Mouse (Mus musculus): ENCODE results near the gene Vps13c.

Vps13c gene

DNA sequence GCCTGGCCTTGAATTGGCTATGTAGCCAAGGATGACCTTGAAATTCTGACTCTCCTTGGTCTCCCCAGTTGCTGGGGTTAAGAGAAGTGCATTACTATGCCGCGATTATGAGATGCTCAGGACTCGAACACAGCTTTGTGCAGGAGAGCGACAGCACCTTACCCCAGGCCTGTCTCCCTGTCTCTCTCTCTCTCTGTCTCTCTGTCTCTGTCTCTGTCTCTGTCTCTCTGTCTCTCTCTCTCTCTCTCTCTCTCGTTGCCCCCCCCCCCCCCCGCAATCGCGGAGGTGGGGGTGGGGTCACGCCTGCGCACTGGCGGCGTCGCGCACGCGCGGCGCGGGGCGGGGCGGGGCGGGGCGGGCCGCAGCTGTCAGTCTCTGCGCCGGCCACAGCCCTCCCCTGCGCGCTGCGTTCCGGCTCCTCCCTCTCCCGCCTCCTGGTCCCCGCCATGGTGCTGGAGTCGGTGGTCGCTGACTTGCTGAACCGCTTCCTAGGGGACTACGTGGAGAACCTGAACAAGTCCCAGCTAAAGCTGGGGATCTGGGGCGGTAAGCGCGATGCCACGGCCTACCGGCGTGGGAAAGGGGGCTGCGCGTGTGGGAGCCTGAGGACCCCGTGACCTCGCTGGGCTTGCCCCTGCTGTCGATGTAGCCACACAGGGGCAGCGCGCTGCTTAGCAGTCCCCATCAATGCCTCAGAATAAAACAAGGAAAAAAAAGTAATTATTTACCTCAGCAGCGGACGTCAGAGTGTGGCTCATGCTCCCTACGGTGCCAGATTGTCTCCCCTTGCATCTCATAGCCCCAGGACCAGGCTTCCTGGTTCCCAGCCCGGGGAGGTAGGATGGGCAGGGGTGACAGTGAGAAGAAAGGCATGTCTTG, at the start of gene Vps13c:
Gene Vps13c (plus strand): TSS at position 416 of the 879 bp plus-strand sequence.
- DNase-seq, result peak; percentile 78

DNA sequence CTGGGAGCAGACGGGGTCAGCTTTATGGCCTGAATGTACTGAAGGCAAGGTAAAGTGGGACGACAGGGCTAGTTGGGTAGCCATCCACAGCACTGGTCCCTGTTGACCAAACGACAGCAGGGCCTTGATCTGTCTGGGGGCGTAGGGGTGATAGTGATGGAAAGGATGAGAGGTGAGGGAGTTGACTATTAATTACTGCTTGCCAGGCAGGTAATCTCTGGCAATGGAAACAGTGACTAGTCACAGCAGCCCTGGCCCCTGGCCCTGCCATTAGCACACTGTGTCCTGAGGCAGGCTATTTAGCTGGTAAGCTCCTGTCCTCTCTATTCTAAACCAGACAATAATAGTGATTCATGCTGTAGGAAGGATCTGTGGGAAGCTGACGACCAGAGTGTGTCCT, 47.8 kb upstream of the Vps13c start:
- DNase-seq, result no peak

DNA sequence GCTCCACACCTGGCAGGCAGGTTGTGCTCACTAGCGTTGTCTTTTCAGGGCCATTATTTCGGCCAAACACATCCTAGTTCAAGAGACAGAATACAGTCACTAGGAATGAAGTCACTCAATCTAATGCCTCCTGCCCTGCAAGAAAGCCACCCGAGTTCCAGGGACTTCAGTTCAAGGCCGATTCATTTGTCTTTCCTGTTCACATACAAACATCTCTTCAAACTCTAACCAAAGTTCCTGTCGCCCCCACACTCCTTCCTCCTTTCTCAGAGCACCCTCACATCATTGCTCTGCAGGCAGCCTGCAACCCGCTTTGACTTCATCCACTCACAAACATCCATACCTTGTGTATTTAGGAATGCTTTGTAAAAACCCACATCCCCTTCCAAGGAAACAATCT, 46.7 kb upstream of the Vps13c start:
- no peak for DNase-seq

DNA sequence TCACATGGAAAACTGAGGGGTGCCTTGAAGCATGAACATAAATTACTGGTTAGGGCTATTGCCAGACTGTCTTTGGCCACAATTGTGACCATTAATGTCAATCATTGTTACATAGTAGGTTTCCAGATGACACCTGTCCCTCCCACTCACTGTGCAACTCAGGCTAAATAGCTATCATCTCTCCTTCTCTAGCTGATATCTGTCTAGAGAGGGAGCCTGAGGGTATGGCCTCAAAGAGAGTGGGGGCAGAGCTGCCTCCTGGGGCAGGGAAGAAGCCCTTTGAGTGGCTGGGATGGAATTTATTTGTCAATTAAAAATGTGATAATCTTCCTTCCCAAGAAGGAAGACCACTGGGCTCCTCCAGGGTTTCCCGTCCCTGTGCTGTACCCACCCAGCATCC, 46.0 kb upstream of the Vps13c start:
- DNase-seq, result no peak

DNA sequence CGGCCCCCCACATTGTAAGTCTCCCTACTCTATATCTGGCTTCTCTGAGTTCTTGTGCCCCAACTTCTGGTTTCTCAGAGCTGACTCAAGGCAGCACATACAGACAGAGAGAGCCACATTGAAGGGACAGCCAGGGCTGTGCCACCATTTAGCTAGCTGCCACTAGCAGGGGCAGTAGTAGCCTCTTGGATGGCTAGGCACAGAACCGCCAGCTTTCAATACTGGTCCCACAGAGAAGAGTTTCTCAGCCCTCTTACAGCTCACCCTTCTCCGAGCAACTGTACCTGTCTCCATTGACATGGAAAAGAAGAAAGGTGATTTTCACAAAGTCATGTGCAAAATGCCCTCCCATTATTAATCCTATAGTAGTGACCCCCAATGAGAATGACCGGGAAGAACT, 45.5 kb upstream of the Vps13c start:
- no peak for DNase-seq

DNA sequence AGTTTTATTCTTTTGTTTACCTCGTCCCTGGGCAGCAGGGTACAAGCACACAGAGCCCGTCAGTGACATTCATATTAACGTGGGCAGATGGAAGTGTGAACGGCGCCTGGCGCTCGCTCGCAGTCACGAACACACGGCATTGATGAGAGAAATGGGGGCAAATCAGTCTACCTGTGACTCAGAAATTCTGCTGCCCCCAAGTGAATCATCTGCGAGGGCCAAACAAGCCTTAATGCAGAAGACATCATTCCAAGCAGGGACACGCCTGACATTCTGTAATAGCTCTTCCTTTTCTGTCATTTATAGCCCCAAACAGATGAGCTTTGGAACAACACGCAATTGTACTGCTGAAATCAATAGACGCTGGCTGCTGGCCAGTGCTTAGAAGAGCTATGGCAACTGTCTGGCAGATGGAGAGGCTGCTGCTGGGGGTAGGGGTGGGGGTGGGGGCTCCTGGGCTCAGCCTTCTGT, 45.0 kb upstream of the Vps13c start:
- no peak for DNase-seq

DNA sequence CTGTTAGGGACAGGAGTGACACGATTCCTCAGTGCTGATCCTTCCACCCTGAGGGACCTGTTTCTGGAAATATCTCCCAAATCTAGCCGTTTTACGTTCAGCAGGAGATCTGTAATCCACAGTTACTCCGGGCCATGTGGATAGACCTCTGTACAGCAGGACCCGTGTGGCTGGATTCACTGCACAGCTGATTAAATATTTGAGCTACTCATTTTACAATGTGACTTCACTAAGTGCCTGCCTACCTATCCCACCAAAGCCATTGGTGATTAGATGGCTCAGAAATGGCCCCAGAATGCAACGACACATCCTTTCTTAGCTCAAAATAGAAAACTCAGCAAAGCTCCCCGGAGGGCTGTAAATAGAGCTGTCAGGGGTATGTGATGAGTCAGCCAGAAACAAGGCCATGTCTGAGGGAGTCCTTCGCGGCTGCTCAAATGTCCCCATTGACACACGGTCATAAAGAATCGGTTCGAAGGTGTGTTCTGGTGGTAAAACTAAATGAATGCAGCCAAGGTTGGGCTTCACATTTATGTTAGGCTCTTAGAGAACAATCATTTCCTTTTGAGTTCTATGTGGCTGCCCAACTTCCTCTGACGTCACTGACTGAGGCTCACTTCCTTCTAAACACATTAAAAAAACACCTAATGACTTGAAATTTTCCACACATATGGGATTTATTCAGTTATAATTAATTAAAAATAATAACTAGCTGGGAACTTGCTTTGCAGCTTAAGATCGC, 40.9 kb upstream of the Vps13c start:
- no peak for DNase-seq

DNA sequence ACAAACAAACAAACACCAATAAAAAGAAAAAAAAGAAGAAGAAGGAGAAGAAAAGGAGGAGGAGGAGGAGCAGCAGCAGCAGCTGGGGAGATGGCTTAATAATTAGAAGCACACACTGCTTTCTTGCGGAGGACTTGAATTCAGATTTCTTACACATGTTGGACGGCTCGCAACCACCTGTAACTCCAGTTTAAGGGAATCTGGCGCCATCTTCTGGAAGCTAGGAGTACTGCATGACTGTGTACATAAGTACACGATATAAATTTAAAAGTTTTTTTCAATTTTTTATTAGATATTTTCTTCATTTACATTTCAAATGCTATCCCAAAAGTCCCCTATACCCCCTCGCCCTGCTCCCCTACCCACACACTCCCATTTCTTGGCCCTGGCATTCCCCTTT, 38.0 kb upstream of the Vps13c start:
- peak; percentile 68 for DNase-seq

DNA sequence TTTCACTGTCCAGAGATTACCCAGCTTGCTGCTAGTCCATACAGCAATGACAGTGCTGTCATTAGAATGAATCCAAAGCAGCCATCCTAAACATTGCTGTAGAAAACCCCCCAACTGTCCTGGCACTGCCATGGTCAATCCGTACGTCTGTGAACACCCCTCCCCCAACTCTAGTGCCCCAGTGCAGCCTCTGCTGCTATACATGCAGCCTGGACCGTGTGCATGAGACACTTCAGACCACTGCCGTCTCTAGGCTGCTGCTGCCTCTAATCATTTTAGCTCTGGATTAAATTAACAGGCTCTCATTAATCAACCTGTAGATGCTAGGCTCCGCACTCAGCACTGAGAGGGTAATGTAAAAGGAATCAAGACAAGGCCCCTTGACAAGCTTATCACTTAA, 33.2 kb upstream of the Vps13c start:
- no peak for DNase-seq

DNA sequence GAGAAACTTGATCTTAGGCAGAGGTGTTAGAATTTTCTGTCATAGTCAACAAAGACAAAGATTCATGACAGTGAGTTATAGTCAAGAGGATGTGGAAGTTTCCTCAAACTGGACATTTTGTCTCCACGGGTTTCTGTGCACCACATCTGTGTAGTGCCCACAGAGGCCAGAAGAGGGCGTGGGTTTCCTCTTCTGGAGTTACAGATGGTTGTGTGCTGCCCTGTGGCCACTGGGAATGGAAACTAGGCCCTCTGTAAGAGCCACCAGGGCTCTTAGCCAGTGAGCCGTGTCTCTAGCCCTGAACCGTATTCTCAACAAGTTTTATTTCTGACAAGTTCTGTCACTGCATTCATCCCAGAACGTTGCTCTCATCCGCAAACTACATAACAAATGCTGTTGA, 29.7 kb upstream of the Vps13c start:
- DNase-seq, result no peak

DNA sequence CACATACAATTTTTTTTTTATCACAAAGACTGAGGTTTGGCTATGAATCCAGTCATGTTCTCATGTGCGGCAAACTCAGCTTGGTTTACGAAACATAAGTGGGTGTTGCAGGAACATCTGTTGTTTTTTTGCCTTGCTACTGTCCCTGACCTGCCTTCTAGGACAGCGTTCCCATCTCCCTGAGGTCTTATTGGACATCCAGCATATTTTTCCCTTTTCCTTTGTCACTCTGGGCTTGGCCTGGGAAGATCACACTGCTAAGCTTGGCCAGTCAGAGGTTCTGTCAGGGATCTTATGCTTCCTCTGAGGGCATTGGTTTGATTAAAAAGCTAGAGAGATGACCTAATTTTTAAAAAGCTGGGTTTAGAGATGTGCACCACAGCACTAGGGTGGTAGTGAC, 29.1 kb upstream of the Vps13c start:
- DNase-seq, result no peak

DNA sequence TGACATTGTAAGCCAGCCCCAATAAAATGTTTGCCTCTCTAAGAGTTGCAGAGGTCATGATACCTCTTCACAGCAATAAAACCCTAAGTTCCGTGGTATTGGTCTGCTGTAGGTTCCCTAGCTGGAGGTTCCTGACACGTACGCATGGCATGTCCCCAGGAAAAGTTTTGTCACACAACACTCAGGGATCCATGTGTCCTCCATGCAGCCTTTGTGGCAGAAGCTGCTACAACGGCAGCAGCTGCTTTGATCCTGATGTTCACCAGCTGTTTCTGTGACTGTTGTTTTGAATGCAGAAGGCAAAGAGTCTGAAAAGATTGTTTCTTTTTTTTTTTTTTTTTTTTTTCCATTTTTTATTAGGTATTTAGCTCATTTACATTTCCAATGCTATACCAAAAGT, 27.0 kb upstream of the Vps13c start:
- no peak for DNase-seq

DNA sequence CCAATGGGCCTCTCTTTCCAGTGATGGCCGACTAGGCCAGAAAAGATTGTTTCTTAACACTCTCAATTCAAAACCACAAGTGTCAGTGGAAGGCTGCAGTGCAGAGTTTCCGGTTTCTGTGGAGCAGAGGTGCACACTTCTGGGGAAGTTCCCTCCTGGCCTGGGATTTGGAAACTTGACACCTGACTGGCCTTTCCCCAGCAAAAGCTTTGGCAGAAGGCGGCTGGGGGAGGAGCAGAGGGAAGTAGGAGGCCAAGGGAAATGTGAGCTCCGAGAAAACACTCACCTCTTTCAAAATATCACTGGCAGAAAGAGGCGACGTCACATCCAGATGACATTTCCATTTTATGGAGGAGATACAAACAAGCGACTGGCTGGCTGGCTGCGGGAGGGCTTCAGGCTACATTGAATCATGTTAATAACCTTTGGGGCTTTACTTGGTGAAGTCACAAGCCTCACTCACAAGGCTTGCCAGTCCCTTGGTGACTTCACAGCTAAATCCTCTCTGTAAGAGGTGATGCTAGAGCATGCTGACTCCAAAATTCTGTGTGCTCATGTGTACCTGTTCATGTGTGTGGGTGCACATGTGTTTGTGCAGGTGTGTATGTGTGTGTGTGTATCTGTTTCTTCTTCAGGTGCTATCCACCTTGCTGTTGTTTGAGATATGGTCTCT, 26.4 kb upstream of the Vps13c start:
- DNase-seq, result peak; percentile 45

DNA sequence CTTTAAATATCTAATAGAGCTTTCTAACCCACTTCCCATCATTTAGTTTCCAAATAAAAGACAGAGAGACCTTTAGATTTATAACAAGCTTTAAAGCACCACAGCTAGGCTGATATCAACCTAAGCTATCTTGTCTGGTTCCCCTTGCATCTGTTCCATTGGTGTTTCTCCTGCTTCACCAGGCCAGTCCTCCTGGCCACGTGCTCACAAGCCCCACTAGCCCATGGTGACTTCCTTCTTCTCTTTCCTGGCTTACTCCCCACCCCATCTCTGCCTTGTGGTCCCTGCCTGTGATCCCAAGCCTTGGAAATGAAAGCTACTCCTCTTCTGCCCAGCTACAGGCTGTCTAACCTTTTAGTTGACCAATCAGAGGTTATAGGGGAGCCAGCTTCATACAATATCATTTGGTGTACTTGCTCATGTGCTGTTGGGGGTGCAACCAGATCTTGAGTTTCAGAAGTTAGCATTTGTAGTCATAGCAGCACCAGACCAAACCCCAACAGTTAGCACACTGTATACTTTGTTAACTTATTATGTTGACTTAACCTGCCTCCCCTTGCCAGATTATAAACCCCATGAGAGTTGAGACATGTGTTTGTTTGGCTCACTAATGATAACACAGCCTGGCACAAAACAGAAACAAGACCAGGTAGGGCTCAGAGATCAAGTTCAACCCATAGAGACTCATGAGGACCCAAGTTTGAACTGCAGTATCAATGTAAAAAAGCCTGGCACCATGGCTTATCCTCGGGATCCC, 23.8 kb upstream of the Vps13c start:
- DNase-seq, result no peak

DNA sequence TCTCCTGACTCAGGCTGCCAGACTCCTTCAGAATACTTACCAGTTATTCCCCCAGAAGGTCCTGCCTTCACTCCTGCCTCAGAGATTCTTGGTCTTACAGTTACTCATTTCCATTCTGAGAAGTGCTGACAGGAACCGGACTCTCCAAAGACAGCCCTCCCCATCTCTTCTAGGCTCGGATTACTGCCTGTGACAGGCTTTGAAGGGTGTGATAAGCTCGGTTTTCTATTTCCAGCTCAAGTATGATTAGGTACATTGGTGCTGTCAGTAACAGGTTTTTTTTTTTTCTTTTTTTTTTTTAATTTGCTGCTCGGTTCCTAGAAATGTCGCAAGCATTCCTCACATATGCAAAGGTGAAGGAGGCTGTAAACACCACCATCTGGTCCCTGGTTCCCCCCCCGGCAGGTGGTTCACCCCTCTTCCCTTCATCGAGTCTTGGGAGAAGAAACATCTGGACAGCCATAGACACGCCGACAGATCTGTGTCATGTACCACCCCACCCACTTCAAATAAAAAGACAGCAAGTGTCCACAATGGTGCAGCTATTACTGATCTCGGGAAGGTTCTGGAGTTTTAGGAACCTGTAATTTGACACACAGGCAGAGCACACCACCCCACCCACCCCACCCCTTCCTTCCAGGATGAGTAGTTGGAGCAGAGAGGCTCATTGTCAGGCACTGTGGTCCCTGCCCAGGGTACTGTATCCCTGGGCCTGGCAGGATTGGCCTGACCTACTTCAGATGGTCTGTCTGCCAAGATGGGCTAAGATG, 22.1 kb upstream of the Vps13c start:
- no peak for DNase-seq

DNA sequence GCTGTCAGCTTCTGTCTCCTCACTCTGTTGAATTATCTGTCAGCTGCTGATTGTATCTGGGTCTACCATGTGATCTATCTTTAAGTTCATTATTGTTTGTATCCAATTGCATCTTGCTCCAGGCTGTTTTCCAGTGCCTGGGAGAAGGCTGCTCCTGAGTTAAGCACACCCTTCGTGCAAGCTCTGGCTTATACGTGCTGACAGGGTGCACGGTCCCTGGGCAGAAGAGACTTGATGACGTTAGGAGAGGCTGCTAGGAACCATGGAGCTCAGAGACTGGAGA, 21.6 kb upstream of the Vps13c start:
- no peak for DNase-seq

DNA sequence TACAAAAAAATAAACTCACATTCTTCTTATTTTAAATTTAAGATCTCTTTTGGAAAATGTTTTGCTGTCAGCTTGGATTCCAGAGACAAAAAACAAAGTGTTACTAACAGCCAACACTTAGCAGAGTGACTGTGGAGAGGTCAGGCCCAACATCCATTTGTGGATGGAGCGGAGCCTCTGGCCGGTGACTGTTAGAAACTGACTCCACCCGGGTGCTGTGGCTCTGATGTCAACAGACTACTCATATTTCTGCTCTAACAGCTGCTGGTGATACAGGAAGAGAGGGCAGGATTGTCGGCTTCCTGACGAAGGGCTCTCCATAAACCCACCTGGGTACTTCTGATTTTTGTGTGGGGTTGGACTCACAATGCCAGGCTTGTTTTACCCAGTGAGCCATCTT, 17.1 kb upstream of the Vps13c start:
- no peak for DNase-seq

DNA sequence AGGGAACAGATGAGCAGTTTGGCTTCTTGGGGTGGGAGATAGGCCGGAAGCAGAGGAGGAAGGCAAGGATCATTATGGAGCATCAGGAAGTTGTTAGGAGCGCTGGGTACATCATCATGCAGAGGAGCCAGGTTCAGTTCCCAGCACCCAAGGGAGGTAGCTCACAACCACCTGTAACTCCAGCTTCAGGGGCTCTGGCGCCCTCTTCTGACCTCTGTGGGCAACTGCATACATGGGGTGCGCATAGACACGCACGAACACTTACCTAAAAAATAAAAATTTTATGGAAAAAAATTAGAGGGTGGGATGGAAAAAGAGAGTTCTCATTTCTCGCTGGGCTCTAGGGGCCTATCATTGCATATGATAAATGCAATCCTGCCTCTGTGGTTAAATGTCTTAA, 14.7 kb upstream of the Vps13c start:
- no peak for DNase-seq

DNA sequence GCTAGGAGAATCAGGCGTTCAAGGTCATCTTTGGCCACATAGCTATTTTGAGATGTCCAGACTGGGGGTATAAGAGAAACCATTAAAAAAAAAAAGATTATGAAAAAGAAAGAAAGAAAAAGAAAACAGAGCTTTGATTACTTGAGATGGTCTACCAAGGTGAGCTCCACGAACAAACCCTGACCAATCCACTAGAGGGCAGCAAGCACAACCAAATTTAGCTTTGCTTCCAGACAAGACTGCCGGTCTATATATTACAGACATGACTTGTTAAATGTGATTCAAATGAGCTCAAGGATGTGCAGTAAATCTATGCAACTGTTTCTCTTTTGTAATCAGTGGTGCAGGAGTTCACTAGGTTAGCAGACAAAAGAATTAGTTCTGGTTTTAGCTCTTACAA, 12.0 kb upstream of the Vps13c start:
- DNase-seq, result peak; percentile 73

DNA sequence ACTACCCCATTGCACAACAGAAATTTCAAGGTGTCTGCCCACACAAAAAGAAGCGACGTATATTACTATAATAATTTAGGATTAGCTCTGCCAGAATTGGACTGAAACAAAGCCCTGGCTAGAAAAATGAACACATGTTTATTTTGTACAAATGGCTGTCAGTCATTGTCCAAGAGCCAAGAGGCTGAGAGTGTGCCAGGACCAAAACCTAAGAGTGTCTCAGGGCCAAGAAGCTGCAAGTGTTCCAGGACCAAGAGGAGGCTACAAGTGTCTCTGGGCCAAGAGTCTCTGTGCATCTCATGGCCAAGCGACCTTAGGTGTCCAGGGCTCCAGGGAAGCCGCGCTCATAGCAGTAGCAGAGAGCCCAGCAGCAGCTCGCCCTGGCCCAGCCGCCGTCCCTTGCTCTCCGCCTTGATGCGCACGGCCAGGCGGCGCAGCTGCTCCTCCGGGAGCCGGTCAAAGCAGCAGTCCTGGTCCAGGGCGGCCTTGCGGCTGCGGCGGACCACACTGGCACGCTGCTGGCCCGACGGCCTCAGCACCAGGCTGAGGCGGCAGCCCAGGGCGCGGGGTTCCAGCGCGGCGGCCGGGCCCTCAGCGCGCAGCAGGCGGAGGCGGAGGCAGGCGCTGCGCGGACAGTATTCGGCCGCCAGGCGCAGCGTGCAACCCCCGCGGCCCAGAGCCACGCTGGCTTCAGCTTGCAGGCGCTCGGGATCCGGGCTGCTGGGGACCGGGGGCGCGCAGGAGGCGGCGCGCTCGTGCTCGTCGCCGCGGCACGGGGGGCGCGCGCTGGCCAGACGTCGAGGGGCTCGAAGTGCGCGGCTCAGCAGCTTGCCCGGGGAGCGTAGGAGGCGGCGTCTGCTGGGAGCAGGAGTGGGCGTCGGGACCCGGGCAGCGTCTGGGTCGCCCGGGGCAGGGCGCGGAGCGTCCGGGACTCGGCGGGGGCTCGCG, 9.5 kb upstream of the Vps13c start:
- no peak for DNase-seq

DNA sequence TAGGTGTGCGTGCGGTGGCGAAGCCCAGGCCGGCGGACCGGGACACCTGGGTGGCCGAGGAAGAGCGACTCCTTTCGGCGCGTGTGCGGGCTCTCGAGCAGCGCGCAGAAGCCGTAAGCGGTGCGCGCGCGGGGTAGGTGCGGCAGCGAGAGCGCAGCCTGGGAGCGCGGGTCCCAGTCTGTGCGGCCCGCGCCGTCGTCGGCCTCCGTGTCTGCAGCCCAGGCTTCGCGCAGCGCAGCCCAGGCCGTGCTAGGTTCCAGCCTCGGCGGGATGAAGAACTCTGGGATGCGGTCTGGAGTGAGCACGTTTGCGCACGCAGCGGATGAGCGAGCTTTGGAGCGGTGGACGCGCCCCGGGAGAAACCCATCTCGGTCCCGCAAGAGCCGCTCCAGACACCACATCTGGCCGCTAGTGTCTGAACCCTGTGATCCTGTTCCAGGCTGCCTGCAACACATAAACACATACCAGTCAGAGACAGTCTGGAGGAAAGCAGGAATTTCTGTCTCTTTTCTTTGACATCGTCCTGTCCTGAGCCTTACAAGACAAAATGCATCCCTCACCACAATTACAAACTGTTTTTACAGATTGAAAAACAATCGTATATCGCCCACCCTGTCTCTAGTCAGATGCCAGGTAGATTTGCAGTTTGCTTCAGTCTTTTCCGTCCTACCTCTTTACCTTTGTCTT, 8.7 kb upstream of the Vps13c start:
- DNase-seq, result no peak
